Mouse (Mus musculus): ENCODE results near the gene Syt17.

Syt17 gene

DNA sequence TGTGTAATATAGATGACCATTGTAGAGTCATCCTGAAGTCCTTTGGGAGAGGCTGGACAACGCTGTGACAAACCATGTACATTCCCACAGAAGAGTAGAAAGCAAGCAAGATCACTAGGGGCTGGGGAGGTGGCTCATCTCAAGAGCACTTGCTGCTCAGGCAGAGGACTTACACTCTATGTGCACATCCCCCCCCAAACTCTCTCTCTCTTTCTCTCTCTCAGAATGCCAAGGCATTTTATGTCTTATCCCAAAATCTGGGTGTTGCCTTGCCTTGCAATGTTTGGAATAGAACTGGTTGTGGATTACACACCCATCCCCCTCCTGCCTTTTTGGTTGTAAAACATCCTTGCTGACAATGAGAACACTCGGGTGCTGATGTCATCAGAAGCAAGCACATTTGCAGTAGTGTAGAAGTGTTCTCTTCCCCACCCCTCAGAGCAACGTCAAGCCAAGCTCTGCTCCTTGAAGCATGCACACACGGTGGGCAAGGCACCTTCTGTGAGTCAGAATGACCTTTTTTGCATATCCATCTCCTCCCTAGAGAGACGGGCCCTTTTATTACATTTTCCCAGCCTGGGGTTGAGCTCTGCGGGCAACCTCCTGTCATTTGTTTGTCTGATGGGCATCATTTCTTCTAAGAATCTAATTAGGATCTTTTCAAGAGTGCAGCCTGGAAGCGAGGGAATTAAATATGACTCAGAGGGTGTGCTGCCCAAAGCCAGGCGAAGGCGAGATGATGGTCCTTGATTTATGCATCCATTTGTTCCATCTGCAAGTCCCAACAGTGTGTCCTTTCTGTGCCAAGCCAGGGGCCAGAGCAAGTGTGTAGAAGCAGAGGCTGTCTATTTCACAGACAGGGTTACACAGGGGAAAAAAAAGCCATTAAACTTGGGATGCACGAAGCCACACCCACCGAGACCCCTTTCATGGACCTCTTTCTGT lies 15.1 kb upstream of the Syt17 start:
- peak; percentile 19 for DNase-seq (ENCODE audit: low read depth, low spot score)

GRCm38 (mm10) chr7:118461400-118462136 lies 13.5 kb upstream of the Syt17 start:
- DNase-seq (ENCODE audit: low read depth, low spot score), result no peak

DNA sequence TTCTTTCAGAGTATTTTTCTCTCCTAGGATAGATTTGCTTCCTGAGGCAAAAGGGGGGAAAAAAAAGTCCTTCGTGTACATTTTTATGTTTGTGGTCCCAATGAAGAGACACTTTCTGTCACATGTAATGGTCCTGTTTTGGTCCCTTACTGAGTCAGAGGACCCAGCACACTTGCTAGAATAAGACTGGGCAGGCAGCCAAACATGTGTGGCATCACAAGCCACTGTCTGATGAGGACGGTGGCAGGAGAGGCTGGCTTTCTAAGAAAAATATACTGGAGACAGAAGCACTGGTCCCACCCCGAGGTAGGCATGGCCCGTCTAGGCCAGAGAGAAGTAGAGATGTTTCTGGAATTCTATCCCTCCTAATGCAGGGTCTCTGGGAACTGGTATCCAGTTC lies 5.7 kb upstream of the Syt17 start:
- no peak for DNase-seq (ENCODE audit: low read depth, low spot score)

DNA sequence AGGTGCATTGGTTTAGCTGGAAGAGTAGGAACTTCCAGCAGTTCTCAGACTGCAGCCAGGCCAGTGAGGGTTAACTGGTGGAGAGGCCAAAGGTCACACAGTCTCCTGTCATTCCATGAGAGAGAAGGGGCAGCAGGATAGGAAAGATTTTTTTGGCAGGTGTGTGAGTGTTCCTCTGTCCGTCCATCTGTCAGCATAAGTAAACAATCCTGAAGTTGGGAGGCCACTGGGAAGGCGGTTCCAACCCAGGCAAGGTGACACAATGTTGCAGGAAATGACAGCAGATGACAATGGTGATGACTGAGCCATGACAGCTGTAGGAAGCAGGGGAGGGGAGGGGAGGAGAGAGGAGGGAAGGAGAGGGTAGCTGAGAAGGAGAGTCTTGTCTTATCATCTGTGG lies 4.9 kb upstream of the Syt17 start:
- no peak for DNase-seq (ENCODE audit: low read depth, low spot score)

GRCm38 (mm10) chr7:118447291-118448133 lies 510 bp downstream of the Syt17 start:
- DNase-seq (ENCODE audit: low read depth, low spot score), result peak; percentile 38

DNA sequence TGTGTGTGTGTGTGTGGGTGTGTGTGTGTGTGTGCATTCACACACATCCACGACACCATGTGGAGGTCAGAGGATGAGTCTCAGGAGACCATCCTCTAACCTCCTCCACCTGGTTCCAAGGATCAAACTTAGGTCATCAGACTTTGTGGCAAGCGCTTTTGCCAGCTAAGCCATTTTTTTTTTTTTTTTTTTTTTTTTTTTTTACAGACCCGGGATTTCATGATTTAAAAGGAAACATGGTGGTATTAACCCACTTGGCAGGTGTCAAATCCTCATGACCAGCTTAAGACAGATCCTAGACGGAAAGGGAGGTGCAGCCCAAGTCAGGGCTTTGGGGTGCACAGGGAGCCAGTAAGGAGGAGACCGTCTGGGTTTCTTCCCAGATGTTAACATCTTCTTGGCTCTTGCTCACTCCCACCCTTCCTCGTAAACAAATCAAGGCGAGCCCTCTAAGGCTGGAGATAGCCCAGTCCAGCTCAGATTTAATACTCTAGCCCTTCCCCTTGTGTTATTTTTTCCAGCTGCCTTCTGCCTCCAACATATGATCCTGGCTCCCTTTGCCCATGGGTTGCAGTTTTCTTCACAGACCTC lies 4.0 kb downstream of the Syt17 start:
- DNase-seq (ENCODE audit: low read depth, low spot score), result no peak

DNA sequence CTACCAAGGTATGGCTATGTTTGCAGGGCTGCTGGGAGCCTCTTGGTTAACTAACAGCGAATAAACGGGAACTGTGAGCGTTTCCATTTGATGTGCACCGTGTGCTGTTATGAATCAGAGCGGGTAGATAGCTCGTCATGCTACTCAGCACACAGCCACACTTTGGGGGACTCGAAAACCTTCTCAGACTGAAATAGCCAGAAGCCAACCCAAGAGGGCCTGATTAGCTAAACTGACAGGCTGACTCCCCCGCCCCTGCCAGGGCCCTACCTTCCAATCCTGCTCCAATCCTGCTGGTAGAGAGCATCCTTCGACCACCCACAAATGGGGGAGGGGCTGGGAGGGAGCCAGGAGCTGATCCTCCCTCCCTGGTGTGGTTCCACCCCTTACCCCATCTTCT lies 4.7 kb downstream of the Syt17 start:
- peak; percentile 33 for DNase-seq (ENCODE audit: low read depth, low spot score)

- no peak for DNase-seq (ENCODE audit: low read depth, low spot score)
Measured at GRCm38 (mm10) chr7:118441535-118441934, 6.5 kb downstream of the Syt17 start.

- peak; percentile 73 for DNase-seq (ENCODE audit: low read depth, low spot score)
Measured at GRCm38 (mm10) chr7:118437101-118437802, 10.8 kb downstream of the Syt17 start.

GRCm38 (mm10) chr7:118428937-118429336 lies 19.1 kb downstream of the Syt17 start:
- no peak for DNase-seq (ENCODE audit: low read depth, low spot score)

DNA sequence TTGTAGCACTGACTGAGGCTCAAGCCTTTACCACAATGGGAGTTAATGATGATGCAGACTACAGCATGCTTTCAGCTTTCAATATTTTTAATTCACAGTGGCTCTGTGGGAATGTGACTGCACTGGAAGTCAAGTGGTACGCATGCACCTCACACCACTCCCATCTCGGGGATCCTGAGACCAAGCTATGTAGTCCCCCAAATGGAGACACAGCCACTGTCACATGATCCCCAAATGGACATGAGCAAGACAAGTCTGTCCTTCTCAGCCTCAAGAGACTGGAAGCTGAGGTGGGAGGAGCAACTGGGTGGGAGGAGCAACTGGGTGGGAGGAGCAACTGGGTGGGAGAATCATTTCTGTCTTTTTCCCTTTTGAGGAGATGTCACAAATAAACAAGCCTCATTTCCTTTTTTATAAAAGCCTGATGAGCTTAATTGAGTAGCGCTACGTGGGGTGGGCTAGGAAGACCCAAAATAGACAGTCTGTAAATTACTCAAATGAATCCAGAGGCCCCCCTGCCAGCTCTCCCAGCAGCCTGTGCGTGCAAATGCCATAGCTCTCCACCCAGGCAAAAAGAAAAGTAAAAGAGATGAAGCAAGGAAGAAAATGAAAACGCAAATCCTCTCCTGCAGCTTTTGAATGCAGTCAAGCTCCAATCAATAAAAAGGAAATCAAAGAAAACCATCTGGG lies 28.4 kb downstream of the Syt17 start:
- DNase-seq (ENCODE audit: low read depth, low spot score), result no peak

GRCm38 (mm10) chr7:118414183-118414582 lies 33.8 kb downstream of the Syt17 start:
- no peak for DNase-seq (ENCODE audit: low read depth, low spot score)

- no peak for DNase-seq (ENCODE audit: low read depth, low spot score)
Measured at GRCm38 (mm10) chr7:118411877-118412276, 36.1 kb downstream of the Syt17 start.

DNA sequence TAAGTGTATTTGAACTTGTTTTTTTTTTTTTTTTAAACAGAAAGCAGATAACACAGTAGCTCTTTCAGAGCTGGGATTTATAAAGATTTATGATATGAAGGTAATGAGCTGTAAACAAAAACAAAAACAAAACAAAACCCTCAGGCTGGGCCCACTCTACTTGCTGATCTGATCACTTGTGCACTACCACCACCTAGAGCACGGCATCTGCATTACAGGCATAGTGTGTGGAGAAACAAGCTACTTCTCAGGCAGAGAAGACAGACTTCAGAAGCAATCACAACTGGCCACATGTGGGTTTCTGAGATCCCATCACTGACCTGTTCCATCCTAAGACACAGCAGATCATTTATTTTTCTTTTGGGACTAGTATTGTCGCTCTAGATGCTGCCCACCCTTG lies 38.6 kb downstream of the Syt17 start:
- peak; percentile 53 for DNase-seq (ENCODE audit: low read depth, low spot score)

GRCm38 (mm10) chr7:118405251-118405650 lies 42.8 kb downstream of the Syt17 start:
- no peak for DNase-seq (ENCODE audit: low read depth, low spot score)

DNA sequence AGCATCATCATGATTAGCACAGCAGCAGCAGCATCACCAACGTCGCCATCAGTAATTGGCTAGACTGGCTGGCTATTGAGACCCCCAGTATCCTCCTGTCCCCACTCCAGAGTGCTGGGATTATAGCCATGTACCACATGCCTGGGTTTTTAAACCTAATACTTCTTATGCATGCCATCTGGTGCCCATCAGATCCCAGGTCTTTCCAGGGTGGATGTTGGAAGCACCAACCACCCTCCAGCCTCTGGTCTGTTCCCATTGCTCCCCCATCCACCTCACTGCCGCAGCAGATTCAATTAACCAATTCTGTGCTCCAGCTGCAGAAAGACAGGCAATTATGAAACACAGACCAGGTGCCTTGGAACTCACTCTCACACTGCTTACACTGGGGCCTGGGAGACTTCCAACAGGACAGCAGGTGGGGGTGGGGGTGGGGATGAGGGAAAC lies 45.4 kb downstream of the Syt17 start:
- DNase-seq (ENCODE audit: low read depth, low spot score), result no peak

DNA sequence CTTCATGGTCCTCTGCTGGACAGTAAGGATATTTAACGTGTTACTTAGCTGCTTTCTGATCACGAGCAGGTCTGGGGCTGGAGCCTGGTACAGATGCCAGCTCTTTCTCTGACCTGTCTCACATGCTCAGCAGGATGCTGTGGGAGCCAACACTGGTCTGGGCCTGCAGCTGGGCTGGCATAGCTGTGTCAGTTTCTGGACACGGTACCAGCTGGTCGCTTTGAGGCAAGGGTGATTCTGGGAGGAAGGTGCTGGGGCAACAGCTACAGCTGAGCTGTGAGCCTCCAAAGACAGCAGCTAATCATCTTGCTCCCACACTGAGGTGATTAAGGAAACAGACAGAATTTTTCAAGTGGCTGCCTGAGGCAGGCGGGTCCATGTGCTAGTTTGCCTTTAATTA lies 46.1 kb downstream of the Syt17 start:
- no peak for DNase-seq (ENCODE audit: low read depth, low spot score)

DNA sequence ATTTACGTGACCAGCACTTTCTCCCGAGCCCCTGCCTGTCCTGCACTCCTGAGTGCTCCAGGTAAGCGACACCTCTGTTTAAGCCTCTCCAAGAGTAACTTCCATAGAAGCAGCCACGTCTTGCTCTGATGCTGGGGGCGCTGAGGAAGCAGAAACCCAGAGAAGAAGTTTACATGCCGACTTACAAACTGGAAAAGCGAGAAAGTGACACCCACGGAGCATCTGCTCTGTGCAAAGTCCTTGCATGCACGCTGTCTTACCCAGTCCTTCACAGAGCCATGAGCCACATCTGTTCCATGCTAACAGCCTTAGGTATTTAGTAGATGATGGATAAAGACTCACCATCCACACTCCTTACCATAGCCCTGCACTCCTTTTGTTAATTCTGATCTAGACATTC lies 48.3 kb downstream of the Syt17 start:
- DNase-seq (ENCODE audit: low read depth, low spot score), result no peak

DNA sequence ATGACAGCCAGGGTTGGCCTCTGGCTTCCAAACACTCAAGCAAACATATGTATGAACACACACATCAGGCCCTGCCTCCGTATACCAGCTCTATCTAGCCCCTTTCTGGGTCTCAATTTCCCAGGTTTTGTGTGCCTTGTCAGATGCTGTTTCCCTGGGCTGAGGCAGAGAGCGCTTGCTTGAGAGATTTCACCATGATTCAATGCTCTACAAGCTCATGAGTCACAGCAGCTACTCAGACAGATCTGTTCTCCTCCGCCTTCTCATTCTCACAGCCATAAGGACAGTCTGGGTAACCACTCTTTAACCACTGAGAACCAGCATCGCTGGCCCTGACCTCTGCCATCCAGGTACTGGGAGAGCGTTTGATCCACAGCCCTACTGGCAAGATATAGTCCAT lies 57.3 kb downstream of the Syt17 start:
- no peak for DNase-seq (ENCODE audit: low read depth, low spot score)

DNA sequence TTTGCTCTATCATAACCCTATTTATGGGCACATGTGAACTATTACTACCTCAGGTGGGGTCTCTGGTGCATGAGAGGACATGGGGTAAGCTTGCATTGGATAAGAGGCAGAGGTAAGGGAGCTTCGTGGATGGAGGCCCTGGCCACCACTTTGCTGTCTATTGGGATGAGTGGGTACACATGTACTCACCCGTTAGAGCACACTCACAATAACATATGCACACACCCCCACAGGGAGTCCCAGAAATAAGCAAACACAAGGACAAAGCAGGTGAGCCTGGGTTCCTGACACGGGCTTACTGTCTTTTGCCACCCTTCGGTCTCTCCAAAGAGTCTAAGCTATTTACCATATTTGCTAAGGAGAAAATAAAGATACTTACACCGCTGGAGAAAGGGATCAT lies 67.0 kb downstream of the Syt17 start:
- no peak for DNase-seq (ENCODE audit: low read depth, low spot score)

All from R1 (cell line).